In genomic region chr17:28618124-28618523, GRCm38 (mm10) we compare ENCODE assay signal across 21 mouse cellular contexts. TPM values are rescaled to one million over a fixed set of nuclear protein-coding genes. Genes with fewer than 3 reads are reported as not detected.
DNase-seq lines count a peak whose midpoint lies in the region; ATAC-seq and TF ChIP-seq lines count a peak whose summit lies in the region.
"Had no signal": no experiment of that assay in that cellular context is flagged by ENCODE, and none has a peak within 500 bp of the region (broad histone marks: within the 10 kb centered on the region; RNA-seq: fewer than 3 reads in every experiment).

No protein-coding gene starts in this region.

- no peaks in the 10 kb centered on the region for H3K27me3 ChIP-seq in heart, embryonic 10.5 days (ENCODE audit: insufficient read depth, poor library complexity, severe bottlenecking)
- no peaks in the 10 kb centered on the region for H3K27me3 ChIP-seq in liver, embryonic 13.5 days
- no peaks in the 10 kb centered on the region for H3K27me3 ChIP-seq in stomach, postnatal 0 days (ENCODE audit: control insufficient read depth, insufficient read depth, low read length)
- H3K27me3 ChIP-seq in hindbrain, embryonic 12.5 days = no peaks in the 10 kb centered on the region
- H3K27me3 ChIP-seq: heart, embryonic 13.5 days had no signal

- peak; percentile 64 for ATAC-seq in liver, embryonic 13.5 days (ENCODE audit: low read depth)
- 0 out of 2 replicates have a peak, but pooled peaks have one; percentile 25 for ATAC-seq in stomach, postnatal 0 days (ENCODE audit: low FRiP score, low TSS enrichment)
- ATAC-seq in hindbrain, embryonic 12.5 days (ENCODE audit: low FRiP score) = no peak
- ATAC-seq: forebrain, embryonic 14.5 days; inflammation-experienced regulatory T-cells, adult 6 months; midbrain, embryonic 16.5 days had no signal

- peak; percentile 86 for DNase-seq in heart, embryonic 10.5 days (ENCODE audit: low spot score)
- DNase-seq in heart, postnatal 14 days = no peak
- peak; percentile 42 for DNase-seq in c-Kit-positive CD71-positive TER-119-positive erythroid progenitor cells, embryonic 14.5 days (ENCODE audit: low spot score)
- DNase-seq in liver, embryonic 13.5 days = peak; percentile 44
- peak; percentile 41 for DNase-seq in stomach, postnatal 0 days (ENCODE audit: low spot score)
- no peak for DNase-seq in retina, postnatal 1 day
- DNase-seq: cerebellum, adult 9-10 months; kidney, postnatal 10 days; lung, adult 2 months; lung, postnatal 4 days; right cerebral cortex, postnatal 14 days had no signal

- H3K4me2 ChIP-seq in liver, embryonic 13.5 days = peak overlapping the region; percentile 35
- H3K4me2 ChIP-seq in stomach, postnatal 0 days (replicated peaks; ENCODE audit: low read depth) = no peak overlapping the region
- H3K4me2 ChIP-seq in hindbrain, embryonic 12.5 days (replicated peaks) = no peak overlapping the region
- H3K4me2 ChIP-seq: heart, embryonic 13.5 days had no signal

- no peak overlapping the region for H3K4me3 ChIP-seq in heart, embryonic 10.5 days
- H3K4me3 ChIP-seq in liver, embryonic 13.5 days (replicated peaks) = no peak overlapping the region
- no peak overlapping the region for H3K4me3 ChIP-seq in stomach, postnatal 0 days (ENCODE audit: low read depth, low read length)
- no peak overlapping the region for H3K4me3 ChIP-seq in hindbrain, embryonic 12.5 days
- H3K4me3 ChIP-seq: heart, embryonic 13.5 days; limb, embryonic 10.5 days had no signal

- no peak for TF ChIP-seq EP300 in stomach, postnatal 0 days (optimal IDR thresholded peaks at IDR 0.05)

- peaks cover 39% of the 10 kb centered on the region for H3K36me3 ChIP-seq in heart, embryonic 10.5 days
- peaks cover 45% of the 10 kb centered on the region for H3K36me3 ChIP-seq in liver, embryonic 13.5 days
- H3K36me3 ChIP-seq in stomach, postnatal 0 days (ENCODE audit: control insufficient read depth, insufficient read depth, low read length) = no peaks in the 10 kb centered on the region
- H3K36me3 ChIP-seq in hindbrain, embryonic 12.5 days = peaks cover 24% of the 10 kb centered on the region

- intact Hi-C loops in heart, postnatal 14 days (cut with DNase I) = no loop called here

- H3K27ac ChIP-seq in heart, embryonic 10.5 days = no peak overlapping the region
- H3K27ac ChIP-seq in liver, embryonic 13.5 days = peak overlapping the region; percentile 63
- H3K27ac ChIP-seq in stomach, postnatal 0 days (replicated peaks) = no peak overlapping the region
- H3K27ac ChIP-seq in hindbrain, embryonic 12.5 days = no peak overlapping the region
- H3K27ac ChIP-seq: heart, embryonic 13.5 days; limb, embryonic 10.5 days had no signal

- TF ChIP-seq CTCF in stomach, postnatal 0 days (IDR thresholded peaks at IDR 0.05; ENCODE audit: low read depth) = no peak

- H3K4me1 ChIP-seq in heart, embryonic 10.5 days = peaks cover 25% of the 10 kb centered on the region
- peaks cover 84% of the 10 kb centered on the region for H3K4me1 ChIP-seq in liver, embryonic 13.5 days (replicated peaks)
- H3K4me1 ChIP-seq in stomach, postnatal 0 days (replicated peaks; ENCODE audit: control insufficient read depth, insufficient read depth) = peaks cover 2% of the 10 kb centered on the region; the same call in 1 of the 2 replicates
- peaks cover 24% of the 10 kb centered on the region for H3K4me1 ChIP-seq in hindbrain, embryonic 12.5 days

- H3K9ac ChIP-seq in liver, embryonic 13.5 days = peak overlapping the region; percentile 39; the same call in 1 of the 2 replicates
- no peak overlapping the region for H3K9ac ChIP-seq in stomach, postnatal 0 days (ENCODE audit: low read length)
- no peak overlapping the region for H3K9ac ChIP-seq in hindbrain, embryonic 12.5 days
- H3K9ac ChIP-seq: heart, embryonic 13.5 days had no signal

- WGBS in heart, embryonic 10.5 days = 68% methylated on average over 7 of the region's 7 CpGs
- WGBS in liver, embryonic 13.5 days (ENCODE audit: insufficient replicate concordance) = 28% methylated on average over 7 of the region's 7 CpGs
- 66% methylated on average over 7 of the region's 7 CpGs for WGBS in stomach, postnatal 0 days
- 87% methylated on average over 7 of the region's 7 CpGs for WGBS in hindbrain, embryonic 12.5 days

- no peaks in the 10 kb centered on the region for H3K9me3 ChIP-seq in heart, embryonic 10.5 days
- H3K9me3 ChIP-seq in liver, embryonic 13.5 days (replicated peaks) = no peaks in the 10 kb centered on the region
- H3K9me3 ChIP-seq in stomach, postnatal 0 days (ENCODE audit: control insufficient read depth, low read length) = no peaks in the 10 kb centered on the region
- no peaks in the 10 kb centered on the region for H3K9me3 ChIP-seq in hindbrain, embryonic 12.5 days (replicated peaks)
- H3K9me3 ChIP-seq: heart, embryonic 13.5 days; limb, embryonic 10.5 days had no signal

RNA-seq across cellular contexts. Expression of gene Srpk1, which starts 4.4 kb away (rescaled TPM):
- 63.7 and 83.2 TPM in 2 replicates for polyA plus RNA-seq in heart, embryonic 10.5 days (2016; fragmentation: Nextera tagmentation; extraction: Ambion mirVana)
- 10 to 100 TPM; 34.9 to 35.2 TPM for total RNA-seq in heart, postnatal 14 days (2021)
- 54.3 and 57.7 TPM in 2 replicates for polyA plus RNA-seq in liver, embryonic 13.5 days (2015; fragmentation: Nextera tagmentation; extraction: Ambion mirVana)
- 88.7 and 103 TPM in 2 replicates for polyA plus RNA-seq in stomach, postnatal 0 days (2015; fragmentation: Nextera tagmentation; extraction: Ambion mirVana)
- 100 and 105 TPM in 2 replicates for polyA plus RNA-seq in hindbrain, embryonic 12.5 days (2016; fragmentation: Nextera tagmentation; extraction: Ambion mirVana)

RNA-seq across cellular contexts. Expression of gene Lhfpl5, which starts 42.7 kb away (rescaled TPM):
- polyA plus RNA-seq in heart, embryonic 10.5 days (2016; fragmentation: Nextera tagmentation; extraction: Ambion mirVana) = 0.25 and 0.41 TPM in 2 replicates
- total RNA-seq in heart, postnatal 14 days (2021) = not detected
- polyA plus RNA-seq in liver, embryonic 13.5 days (2015; fragmentation: Nextera tagmentation; extraction: Ambion mirVana) = 0.17 TPM in 1 of 2 replicates, not detected in the other
- 0.98 and 1.2 TPM in 2 replicates for polyA plus RNA-seq in stomach, postnatal 0 days (2015; fragmentation: Nextera tagmentation; extraction: Ambion mirVana)
- 2.0 and 3.4 TPM in 2 replicates for polyA plus RNA-seq in hindbrain, embryonic 12.5 days (2016; fragmentation: Nextera tagmentation; extraction: Ambion mirVana)
- total RNA-seq: granulocyte monocyte progenitor cell, adult 5-6 weeks; hematopoietic stem cell, adult 5-6 weeks had no signal
- polyA plus RNA-seq: lung, adult 2 months had no signal

RNA-seq across cellular contexts. Expression of gene Clps, which starts 57.6 kb away (rescaled TPM):
- polyA plus RNA-seq in heart, embryonic 10.5 days (2016; fragmentation: Nextera tagmentation; extraction: Ambion mirVana) = 0.46 TPM in 1 of 2 replicates, not detected in the other
- total RNA-seq in heart, postnatal 14 days (2021) = not detected
- polyA plus RNA-seq in liver, embryonic 13.5 days (2015; fragmentation: Nextera tagmentation; extraction: Ambion mirVana) = 3.2 and 3.4 TPM in 2 replicates
- polyA plus RNA-seq in stomach, postnatal 0 days (2015; fragmentation: Nextera tagmentation; extraction: Ambion mirVana) = 1,789 and 1,944 TPM in 2 replicates
- polyA plus RNA-seq in hindbrain, embryonic 12.5 days (2016; fragmentation: Nextera tagmentation; extraction: Ambion mirVana) = not detected in 2 replicates
- total RNA-seq: granulocyte monocyte progenitor cell, adult 5-6 weeks; hematopoietic stem cell, adult 5-6 weeks; layer of hippocampus, adult 8-10 months; left cerebral cortex, adult 18-20 months had no signal
- polyA plus RNA-seq: forebrain, embryonic 14.5 days; inflammation-experienced regulatory T-cells, adult 6 months; limb, embryonic 10.5 days; midbrain, embryonic 16.5 days had no signal

Comparison
In these comparisons a context has a peak if more than half of its experiments do, and no peak if none do; other contexts are left out.
1. DNase-seq: peak in heart, embryonic 10.5 days (single experiment), c-Kit-positive CD71-positive TER-119-positive erythroid progenitor cells, embryonic 14.5 days (single experiment), liver, embryonic 13.5 days (single experiment) and stomach, postnatal 0 days (single experiment); none in heart, postnatal 14 days (0 of 2) and retina, postnatal 1 day (single experiment).
2. RNA of gene Clps, which starts 57.6 kb away (polyA plus RNA-seq): 1,789 to 1,944 TPM in stomach, postnatal 0 days; 3.2 to 3.4 TPM in liver, embryonic 13.5 days, 0.46 TPM in heart, embryonic 10.5 days and not detected in hindbrain, embryonic 12.5 days; every median in the first group is over 100 times any median in the second.